Mouse (Mus musculus) kidney, adult 9 months (tissue): Measurements from ENCODE around the gene Brca1.
A peak's percentile ranks its signal among the peaks of the same experiment; 100 is the strongest.
"Not testable (repeated sequence)": the region's sequence is repeated elsewhere in the genome, so short reads cannot be mapped to it uniquely, and the experiment has no call there.

ENCODE experiments used
- DNase-seq: peaks from one replicate; pipeline ENCODE4 v3.0.0; 2022

The Brca1 gene

GRCm38 (mm10) chr11:101526686-101527085 is 25.1 kb downstream of the Brca1 start:
- no peak for DNase-seq

GRCm38 (mm10) chr11:101525936-101526595 is 25.7 kb downstream of the Brca1 start:
- DNase-seq, result peak; percentile 70

- peak; percentile 18 for DNase-seq
These were observed 26.7 kb downstream of the Brca1 start for GRCm38 (mm10) chr11:101525056-101525455.

GRCm38 (mm10) chr11:101524446-101524845 is 27.3 kb downstream of the Brca1 start:
- DNase-seq, result no peak

GRCm38 (mm10) chr11:101519364-101519763 is 32.4 kb downstream of the Brca1 start:
- DNase-seq, result peak; percentile 41

GRCm38 (mm10) chr11:101518937-101519336 is 32.8 kb downstream of the Brca1 start:
- DNase-seq, result peak; percentile 17

GRCm38 (mm10) chr11:101507090-101507489 is 44.7 kb downstream of the Brca1 start:
- no peak for DNase-seq

GRCm38 (mm10) chr11:101506269-101506780 is 45.4 kb downstream of the Brca1 start:
- DNase-seq, result no peak

GRCm38 (mm10) chr11:101486126-101486525 is 65.6 kb downstream of the Brca1 start:
- no peak for DNase-seq

GRCm38 (mm10) chr11:101485509-101486028 is 66.2 kb downstream of the Brca1 start:
- no peak for DNase-seq

- DNase-seq, result no peak
These were observed 66.9 kb downstream of the Brca1 start for GRCm38 (mm10) chr11:101484814-101485213.

- no peak for DNase-seq
These were observed 67.5 kb downstream of the Brca1 start for GRCm38 (mm10) chr11:101484245-101484644.

- no peak for DNase-seq
These were observed 68.0 kb downstream of the Brca1 start for GRCm38 (mm10) chr11:101483804-101484203.

GRCm38 (mm10) chr11:101480912-101481311 is 70.8 kb downstream of the Brca1 start:
- no peak for DNase-seq

- no peak for DNase-seq
These were observed 72.6 kb downstream of the Brca1 start for GRCm38 (mm10) chr11:101479171-101479635.

GRCm38 (mm10) chr11:101477552-101478211 is 74.1 kb downstream of the Brca1 start:
- no peak for DNase-seq

GRCm38 (mm10) chr11:101477194-101477551 is 74.6 kb downstream of the Brca1 start:
- no peak for DNase-seq

GRCm38 (mm10) chr11:101476361-101476760 is 75.4 kb downstream of the Brca1 start:
- peak; percentile 55 for DNase-seq

GRCm38 (mm10) chr11:101474298-101474697 is 77.5 kb downstream of the Brca1 start:
- DNase-seq, result no peak

- not testable (repeated sequence) for DNase-seq
These were observed 78.1 kb downstream of the Brca1 start for GRCm38 (mm10) chr11:101473686-101474085.

GRCm38 (mm10) chr11:101472336-101472735 is 79.4 kb downstream of the Brca1 start:
- no peak for DNase-seq

GRCm38 (mm10) chr11:101471926-101472325 is 79.8 kb downstream of the Brca1 start:
- DNase-seq, result no peak

- DNase-seq, result no peak
These were observed 81.5 kb downstream of the Brca1 start for GRCm38 (mm10) chr11:101470206-101470605.

- DNase-seq, result no peak
These were observed 82.6 kb downstream of the Brca1 start for GRCm38 (mm10) chr11:101469155-101469554.
